Mouse (Mus musculus): ENCODE data around the gene 1700001J03Rik. TPM values are rescaled to one million over a fixed set of nuclear protein-coding genes. Genes with fewer than 3 reads are reported as not detected.
"Not testable (repeated sequence)": the region's sequence is repeated elsewhere in the genome, so short reads cannot be mapped to it uniquely, and the experiment has no call there.

The 1700001J03Rik gene
- not detected in 2 replicates for polyA plus RNA-seq (2014; fragmentation: Nextera tagmentation; extraction: Ambion mirVana)

DNA sequence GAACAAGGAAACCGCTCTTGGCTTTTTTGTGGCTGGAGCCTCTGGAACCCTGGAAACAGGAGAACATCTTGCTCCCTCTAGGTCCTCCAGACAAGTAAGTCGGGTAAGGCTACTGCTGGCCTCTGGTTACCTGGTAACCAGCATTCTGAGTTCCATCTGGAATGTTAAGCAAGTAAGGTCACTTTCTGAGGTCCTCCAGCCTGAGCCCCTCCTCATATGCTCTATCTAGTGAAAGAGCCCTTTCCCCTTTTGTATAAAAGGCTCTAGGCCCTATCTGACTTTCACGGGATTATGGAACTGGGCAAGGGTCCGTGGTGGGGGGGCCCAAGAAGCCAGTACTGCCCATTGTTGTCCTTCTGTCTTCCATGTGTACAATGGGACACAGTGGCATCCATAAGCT is at the start of gene 1700001J03Rik:
Gene 1700001J03Rik, minus strand, starts transcription at position 101 of the 400 bp plus-strand sequence.
- H3K27ac ChIP-seq (ENCODE audit: low read depth, low read length); H3K9ac ChIP-seq (ENCODE audit: low read depth, low read length); DNase-seq (ENCODE audit: low spot score); H3K4me3 ChIP-seq (ENCODE audit: low read depth, low read length); H3K27me3 ChIP-seq (ENCODE audit: control insufficient read depth, insufficient read depth, low read length); H3K4me2 ChIP-seq (replicated peaks; ENCODE audit: low read depth, low read length); H3K36me3 ChIP-seq (ENCODE audit: control insufficient read depth, insufficient read depth, low read length); H3K9me3 ChIP-seq (ENCODE audit: control insufficient read depth, low read length); ATAC-seq (ENCODE audit: low FRiP score); H3K4me1 ChIP-seq (replicated peaks; ENCODE audit: control insufficient read depth, insufficient read depth, low read length): not testable (repeated sequence)
- WGBS = 78% methylated on average over 4 of the region's 4 CpGs

GRCm38 (mm10) chr5:146234336-146234735 is 49.2 kb upstream of the 1700001J03Rik start:
- no peak overlapping the region for H3K27ac ChIP-seq (ENCODE audit: low read depth, low read length)
- H3K4me2 ChIP-seq (replicated peaks; ENCODE audit: low read depth, low read length) = no peak overlapping the region
- H3K9me3 ChIP-seq (ENCODE audit: control insufficient read depth, low read length) = no peaks in the 10 kb centered on the region
- no peaks in the 10 kb centered on the region for H3K36me3 ChIP-seq (ENCODE audit: control insufficient read depth, insufficient read depth, low read length)
- H3K9ac ChIP-seq (ENCODE audit: low read depth, low read length) = no peak overlapping the region
- no peaks in the 10 kb centered on the region for H3K27me3 ChIP-seq (ENCODE audit: control insufficient read depth, insufficient read depth, low read length)
- 88% methylated on average over 1 of the region's 1 CpGs for WGBS
- no peaks in the 10 kb centered on the region; the same call in 1 of the 2 replicates for H3K4me1 ChIP-seq (replicated peaks; ENCODE audit: control insufficient read depth, insufficient read depth, low read length)
- ATAC-seq (ENCODE audit: low FRiP score) = no peak
- no peak overlapping the region for H3K4me3 ChIP-seq (ENCODE audit: low read depth, low read length)
- no peak for DNase-seq (ENCODE audit: low spot score)

DNA sequence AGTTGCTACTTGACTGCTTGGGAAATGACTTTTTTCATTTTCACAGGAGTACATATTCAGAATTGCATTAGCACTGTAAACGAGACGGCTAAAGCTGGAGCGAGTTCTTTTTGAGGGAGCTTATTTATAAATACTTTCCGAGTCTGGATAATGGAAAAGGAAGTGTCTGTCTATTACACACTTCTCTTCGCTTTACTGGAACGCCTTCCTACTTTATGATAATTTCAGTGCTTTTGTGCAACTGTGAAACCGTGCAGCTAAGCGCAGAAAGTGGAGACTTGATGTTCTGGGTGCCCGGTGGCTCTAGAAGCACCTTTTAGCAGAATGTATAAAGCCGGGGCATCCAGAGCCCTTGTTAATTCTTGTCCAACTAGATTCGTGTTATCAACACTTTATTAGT is 47.7 kb upstream of the 1700001J03Rik start:
- H3K4me2 ChIP-seq (replicated peaks; ENCODE audit: low read depth, low read length) = peak overlapping the region; percentile 37
- 80% methylated on average over 11 of the region's 11 CpGs for WGBS
- no peaks in the 10 kb centered on the region for H3K36me3 ChIP-seq (ENCODE audit: control insufficient read depth, insufficient read depth, low read length)
- ATAC-seq (ENCODE audit: low FRiP score) (no peak), DNase-seq (ENCODE audit: low spot score) (no peak)
- no peaks in the 10 kb centered on the region; the same call in 1 of the 2 replicates for H3K4me1 ChIP-seq (replicated peaks; ENCODE audit: control insufficient read depth, insufficient read depth, low read length)
- H3K27ac ChIP-seq (ENCODE audit: low read depth, low read length) = no peak overlapping the region
- H3K4me3 ChIP-seq (ENCODE audit: low read depth, low read length) = peak overlapping the region; percentile 9; the same call in 1 of the 2 replicates
- no peaks in the 10 kb centered on the region for H3K9me3 ChIP-seq (ENCODE audit: control insufficient read depth, low read length)
- H3K9ac ChIP-seq (ENCODE audit: low read depth, low read length) = no peak overlapping the region
- no peaks in the 10 kb centered on the region for H3K27me3 ChIP-seq (ENCODE audit: control insufficient read depth, insufficient read depth, low read length)

DNA sequence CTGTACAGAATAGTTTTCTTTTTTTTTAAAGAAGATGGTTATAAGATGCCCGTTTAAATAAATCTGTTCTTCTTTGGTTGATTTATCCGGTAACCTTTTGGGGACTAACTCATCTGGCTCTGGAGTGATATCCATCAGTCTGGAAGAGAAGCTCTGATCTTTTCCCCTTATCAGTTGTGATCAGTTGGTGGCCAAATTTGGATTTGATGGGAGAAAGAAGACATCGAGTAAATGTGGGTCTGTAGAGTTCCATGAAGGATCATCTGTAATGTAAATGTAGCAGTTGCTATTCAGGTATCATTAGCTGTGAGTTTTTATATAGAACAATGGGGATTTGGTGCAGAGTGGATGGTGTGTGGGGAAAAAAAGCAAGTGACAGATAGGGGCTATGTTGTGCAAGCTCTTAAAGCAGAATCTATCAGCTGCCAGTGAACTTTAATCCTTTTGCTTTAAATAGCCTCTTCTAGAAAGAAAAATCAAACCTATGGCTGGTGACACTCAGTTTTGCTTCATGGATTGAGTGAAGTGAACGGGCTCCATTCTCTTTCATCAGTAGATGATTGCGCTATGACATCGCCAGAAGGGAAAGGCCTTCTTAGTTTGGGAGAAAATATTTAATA is 47.1 kb upstream of the 1700001J03Rik start:
- ATAC-seq (ENCODE audit: low FRiP score) = no peak
- Histone ChIP-seq H3K27me3 (ENCODE audit: control insufficient read depth, insufficient read depth, low read length) (no peaks in the 10 kb centered on the region), H3K4me2 (replicated peaks; ENCODE audit: low read depth, low read length) (peak overlapping the region; percentile 76), H3K36me3 (ENCODE audit: control insufficient read depth, insufficient read depth, low read length) (no peaks in the 10 kb centered on the region), H3K9me3 (ENCODE audit: control insufficient read depth, low read length) (no peaks in the 10 kb centered on the region), H3K27ac (ENCODE audit: low read depth, low read length) (no peak overlapping the region), H3K4me3 (ENCODE audit: low read depth, low read length) (peak overlapping the region; percentile 81), H3K4me1 (replicated peaks; ENCODE audit: control insufficient read depth, insufficient read depth, low read length) (no peaks in the 10 kb centered on the region; the same call in 1 of the 2 replicates), H3K9ac (ENCODE audit: low read depth, low read length) (peak overlapping the region; percentile 88)
- DNase-seq (ENCODE audit: low spot score) = peak; percentile 16
- 46% methylated on average over 6 of the region's 6 CpGs for WGBS

GRCm38 (mm10) chr5:146231655-146231996 is 46.5 kb upstream of the 1700001J03Rik start:
- Histone ChIP-seq H3K9me3 (ENCODE audit: control insufficient read depth, low read length) (no peaks in the 10 kb centered on the region), H3K27me3 (ENCODE audit: control insufficient read depth, insufficient read depth, low read length) (no peaks in the 10 kb centered on the region), H3K4me2 (replicated peaks; ENCODE audit: low read depth, low read length) (peak overlapping the region; percentile 76), H3K36me3 (ENCODE audit: control insufficient read depth, insufficient read depth, low read length) (no peaks in the 10 kb centered on the region), H3K4me1 (replicated peaks; ENCODE audit: control insufficient read depth, insufficient read depth, low read length) (no peaks in the 10 kb centered on the region; the same call in 1 of the 2 replicates), H3K4me3 (ENCODE audit: low read depth, low read length) (peak overlapping the region; percentile 81), H3K27ac (ENCODE audit: low read depth, low read length) (peak overlapping the region; percentile 88), H3K9ac (ENCODE audit: low read depth, low read length) (peak overlapping the region; percentile 88)
- ATAC-seq (ENCODE audit: low FRiP score) (no peak; the same call in 1 of the 2 replicates), DNase-seq (ENCODE audit: low spot score) (no peak)
- 0% methylated on average over 19 of the region's 19 CpGs for WGBS

- H3K36me3 ChIP-seq (ENCODE audit: control insufficient read depth, insufficient read depth, low read length) = no peaks in the 10 kb centered on the region
- under 1% methylated on average over 64 of the region's 102 CpGs for WGBS
Observed at GRCm38 (mm10) chr5:146230864-146231654, 46.0 kb upstream of the 1700001J03Rik start, which contains the start of gene Cdk8. TSS of gene Cdk8 (plus strand) at chr5:146231230.

DNA sequence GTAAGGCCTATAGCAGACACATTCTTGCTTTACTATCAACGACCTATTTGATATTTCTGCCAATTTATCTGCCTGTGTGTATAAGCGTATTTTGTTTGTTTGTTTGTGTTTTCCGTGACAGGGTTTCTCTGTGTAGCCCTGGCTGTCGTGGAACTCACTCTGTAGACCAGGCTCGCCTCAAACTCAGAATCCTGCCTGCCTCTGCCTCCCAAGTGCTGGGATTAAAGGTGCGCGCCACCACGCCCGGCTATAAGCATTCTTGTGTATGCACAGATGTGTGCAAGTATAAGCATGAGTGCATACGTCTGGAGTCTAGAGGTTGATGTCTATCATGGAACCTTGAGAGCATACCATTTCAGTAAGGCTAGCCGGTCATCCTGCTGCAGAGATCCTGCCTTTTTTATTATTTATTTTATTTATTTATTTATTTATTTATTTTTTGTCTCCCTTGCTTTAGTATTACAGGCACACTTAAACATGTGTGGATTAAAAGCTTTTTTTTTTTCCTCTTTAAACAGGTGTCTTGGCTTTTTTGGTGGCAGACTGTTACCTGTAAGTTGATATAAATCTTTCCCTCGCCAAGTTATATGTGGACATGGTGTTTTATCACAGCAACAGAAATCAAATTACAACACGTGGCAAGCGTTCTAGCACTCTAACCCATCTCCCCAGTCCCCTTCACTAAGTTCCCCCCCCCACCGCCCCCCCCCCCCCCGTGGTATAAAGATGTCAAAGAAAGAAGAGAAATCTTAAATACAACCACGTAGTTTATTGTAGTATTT is 45.0 kb upstream of the 1700001J03Rik start:
- peak; percentile 5; the same call in 1 of the 2 replicates for ATAC-seq (ENCODE audit: low FRiP score)

More at GRCm38 (mm10) chr5:146230864-146231654, 46.0 kb upstream of the 1700001J03Rik start, which contains the start of gene Cdk8:
- Histone ChIP-seq H3K9me3 (ENCODE audit: control insufficient read depth, low read length) (no peaks in the 10 kb centered on the region), H3K4me1 (replicated peaks; ENCODE audit: control insufficient read depth, insufficient read depth, low read length) (no peaks in the 10 kb centered on the region; the same call in 1 of the 2 replicates), H3K27ac (ENCODE audit: low read depth, low read length) (peak within 1 kb of the TSS; percentile 88), H3K27me3 (ENCODE audit: control insufficient read depth, insufficient read depth, low read length) (no peaks in the 10 kb centered on the region), H3K4me2 (replicated peaks; ENCODE audit: low read depth, low read length) (peak within 1 kb of the TSS; percentile 76), H3K9ac (ENCODE audit: low read depth, low read length) (peak within 1 kb of the TSS; percentile 88), H3K4me3 (ENCODE audit: low read depth, low read length) (peak within 1 kb of the TSS; percentile 81)
- peak; percentile 87 for ATAC-seq (ENCODE audit: low FRiP score)
- DNase-seq (ENCODE audit: low spot score) = peak; percentile 98

DNA sequence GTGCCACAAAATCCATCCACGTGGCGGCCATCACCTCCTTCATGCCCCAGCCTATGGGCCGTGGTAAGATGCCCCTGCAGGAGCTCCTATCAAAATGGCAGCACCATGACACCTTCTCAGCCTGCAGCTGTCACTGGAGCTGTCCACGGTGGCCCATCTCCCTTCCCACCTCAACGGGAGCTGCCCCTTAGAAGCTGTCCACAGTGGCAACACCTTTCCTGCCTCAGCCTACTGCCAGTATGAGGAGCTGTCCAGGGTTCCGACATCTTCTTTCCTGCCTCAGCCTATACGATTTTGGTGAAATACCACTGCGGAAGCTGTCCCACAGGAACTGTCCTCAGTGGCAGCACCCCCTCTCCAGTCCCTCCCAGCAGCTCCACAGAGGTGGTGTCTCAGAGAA is 42.4 kb upstream of the 1700001J03Rik start:
- DNase-seq (ENCODE audit: low spot score) (no peak), ATAC-seq (ENCODE audit: low FRiP score) (no peak)
- no peaks in the 10 kb centered on the region for H3K27me3 ChIP-seq (ENCODE audit: control insufficient read depth, insufficient read depth, low read length)
- no peak overlapping the region for H3K4me3 ChIP-seq (ENCODE audit: low read depth, low read length)
- no peak overlapping the region for H3K9ac ChIP-seq (ENCODE audit: low read depth, low read length)
- no peaks in the 10 kb centered on the region; the same call in 1 of the 2 replicates for H3K4me1 ChIP-seq (replicated peaks; ENCODE audit: control insufficient read depth, insufficient read depth, low read length)
- H3K27ac ChIP-seq (ENCODE audit: low read depth, low read length) = no peak overlapping the region
- no peaks in the 10 kb centered on the region for H3K9me3 ChIP-seq (ENCODE audit: control insufficient read depth, low read length)
- H3K36me3 ChIP-seq (ENCODE audit: control insufficient read depth, insufficient read depth, low read length) = no peaks in the 10 kb centered on the region
- H3K4me2 ChIP-seq (replicated peaks; ENCODE audit: low read depth, low read length) = no peak overlapping the region
- 86% methylated on average over 8 of the region's 8 CpGs for WGBS

More for the DNA sequence above, 45.0 kb upstream of the 1700001J03Rik start:
- Histone ChIP-seq H3K27ac (ENCODE audit: low read depth, low read length) (0 out of 2 replicates have a peak overlapping the region, but pooled peaks have one; percentile 88), H3K9ac (ENCODE audit: low read depth, low read length) (peak overlapping the region; percentile 88), H3K4me2 (replicated peaks; ENCODE audit: low read depth, low read length) (peak overlapping the region; percentile 54), H3K27me3 (ENCODE audit: control insufficient read depth, insufficient read depth, low read length) (no peaks in the 10 kb centered on the region), H3K9me3 (ENCODE audit: control insufficient read depth, low read length) (no peaks in the 10 kb centered on the region), H3K4me1 (replicated peaks; ENCODE audit: control insufficient read depth, insufficient read depth, low read length) (no peaks in the 10 kb centered on the region; the same call in 1 of the 2 replicates), H3K4me3 (ENCODE audit: low read depth, low read length) (peak overlapping the region; percentile 81), H3K36me3 (ENCODE audit: control insufficient read depth, insufficient read depth, low read length) (no peaks in the 10 kb centered on the region)
- peak; percentile 5 for DNase-seq (ENCODE audit: low spot score)
- WGBS = 66% methylated on average over 15 of the region's 17 CpGs
